Mouse (Mus musculus) G1E (cell line): ENCODE results near the gene Fbxo6. TPM values are rescaled to one million over a fixed set of nuclear protein-coding genes. Genes with fewer than 3 reads are reported as not detected.

Source experiments
- ATAC-seq: 2 replicates; pipeline ENCODE4 v1.8.0; 2016; ENCODE audit warnings: mild to moderate bottlenecking; ENCODE audit not compliant: insufficient number of reproducible peaks, poor library complexity, low FRiP score, severe bottlenecking; ENCODE audit errors: extremely low read depth
- DNase-seq: peaks from one replicate; pipeline ENCODE4 v3.0.0; 2012; ENCODE audit warnings: low spot score
- H3K27me3 ChIP-seq: 2 replicates; pipeline ENCODE4 v1.6.1; 2012; ENCODE audit warnings: mild to moderate bottlenecking, low read length, inconsistent platforms; ENCODE audit not compliant: insufficient read depth
- H3K36me3 ChIP-seq: replicated peaks from 2 replicates; pipeline ENCODE3; 2012; ENCODE audit warnings: mild to moderate bottlenecking, inconsistent platforms
- H3K4me1 ChIP-seq: 2 replicates; pipeline ENCODE4 v1.6.1; 2012; ENCODE audit warnings: low read depth, low read length, inconsistent platforms, mixed read lengths; ENCODE audit not compliant: insufficient read depth
- H3K4me3 ChIP-seq: 2 replicates; pipeline ENCODE4 v1.5.1; 2012; ENCODE audit warnings: low read depth, mild to moderate bottlenecking, inconsistent platforms, low read length, moderate library complexity, mixed read lengths
- H3K9me3 ChIP-seq: replicated peaks from 2 replicates; pipeline ENCODE4 v1.6.1; 2012; ENCODE audit warnings: inconsistent platforms
- CTCF ChIP-seq: IDR thresholded peaks from 2 replicates; pipeline ENCODE4 v1.5.1; 2012; ENCODE audit warnings: low read depth, low read length, inconsistent platforms, mixed read lengths
- GATA1 ChIP-seq: IDR thresholded peaks from 2 replicates; pipeline ENCODE4 v1.6.1; 2012; ENCODE audit warnings: borderline replicate concordance, low read length, inconsistent platforms, mixed read lengths
- GATA2 ChIP-seq: IDR thresholded peaks from 2 replicates; pipeline ENCODE4 v1.6.1; 2012; ENCODE audit warnings: low read depth, low read length, inconsistent platforms, borderline replicate concordance
- POLR2AphosphoS5 ChIP-seq: IDR thresholded peaks from 2 replicates; pipeline ENCODE4 v1.6.1; 2012; ENCODE audit warnings: low read depth, low read length, inconsistent platforms; ENCODE audit not compliant: insufficient replicate concordance
- TAL1 ChIP-seq: conservative IDR thresholded peaks from 2 replicates; pipeline ENCODE4 v1.6.1; 2012; ENCODE audit warnings: low read depth, low read length, inconsistent platforms, mixed read lengths
- polyA plus RNA-seq: library from polyadenylated mRNA; stranded (reverse); fragments of >175 nt; gene quantifications from 2 replicates; pipeline ENCODE4 v1.2.3, GENCODE M21; 2012
- total RNA-seq, 2 experiments: library from RNA; stranded (forward) in 1 of 2; stranded (reverse) in 1 of 2; fragments of 200-1000 nt in 1 of 2; fragments of >200 nt in 1 of 2; fragmentation: Nextera tagmentation in 1 of 2; gene quantifications; 2 replicates each; pipeline ENCODE4 v1.2.3; 2014 to 2017

Gene Fbxo6
- total and polyA plus RNA-seq, 3 experiments: 34.1 to 108 (median 57.1) TPM

GRCm38 (mm10) chr4:148112519-148112918, 39.4 kb downstream of the Fbxo6 start:
- TF ChIP-seq CTCF (no peak), GATA1 (no peak), GATA2 (no peak), TAL1 (no peak), POLR2AphosphoS5 (no peak)
- DNase-seq (no peak), ATAC-seq (no peak)

GRCm38 (mm10) chr4:148109215-148109614, 42.7 kb downstream of the Fbxo6 start:
- Histone ChIP-seq H3K4me3 (no peak overlapping the region), H3K4me1 (no peaks in the 10 kb centered on the region; the same call in 1 of the 2 replicates), H3K27me3 (peaks cover 42% of the 10 kb centered on the region), H3K36me3 (no peaks in the 10 kb centered on the region), H3K9me3 (no peaks in the 10 kb centered on the region)
- no peak for ATAC-seq
- TF ChIP-seq GATA2 (no peak), GATA1 (no peak), TAL1 (no peak)
- no peak for DNase-seq

More at GRCm38 (mm10) chr4:148112519-148112918, 39.4 kb downstream of the Fbxo6 start:
- Histone ChIP-seq H3K36me3 (no peaks in the 10 kb centered on the region), H3K4me1 (peaks cover 11% of the 10 kb centered on the region), H3K9me3 (peaks cover 6% of the 10 kb centered on the region), H3K4me3 (no peak overlapping the region), H3K27me3 (peaks cover 40% of the 10 kb centered on the region)

- ATAC-seq (no peak), DNase-seq (no peak)
- H3K4me3 ChIP-seq: no peak overlapping the region
- H3K4me1 ChIP-seq: no peaks in the 10 kb centered on the region; the same call in 1 of the 2 replicates
- no peaks in the 10 kb centered on the region for H3K9me3 ChIP-seq
- H3K36me3 ChIP-seq: no peaks in the 10 kb centered on the region
- peaks cover 36% of the 10 kb centered on the region; the same call in 1 of the 2 replicates for H3K27me3 ChIP-seq
- no peak for TF ChIP-seq POLR2AphosphoS5
- no peak for TF ChIP-seq GATA1
- no peak for TF ChIP-seq TAL1
- TF ChIP-seq GATA2: no peak
- TF ChIP-seq CTCF: no peak
Measured at GRCm38 (mm10) chr4:148108565-148109100, 43.3 kb downstream of the Fbxo6 start.

GRCm38 (mm10) chr4:148107621-148108291, 44.2 kb downstream of the Fbxo6 start:
- H3K27me3 ChIP-seq: peaks cover 29% of the 10 kb centered on the region; the same call in 1 of the 2 replicates
- TF ChIP-seq CTCF (no peak), POLR2AphosphoS5 (no peak), GATA2 (no peak), GATA1 (no peak), TAL1 (no peak)
- no peak for DNase-seq
- H3K9me3 ChIP-seq: no peaks in the 10 kb centered on the region
- H3K4me1 ChIP-seq: no peaks in the 10 kb centered on the region; the same call in 1 of the 2 replicates
- no peaks in the 10 kb centered on the region for H3K36me3 ChIP-seq
- no peak overlapping the region for H3K4me3 ChIP-seq
- no peak for ATAC-seq

- TF ChIP-seq TAL1 (no peak), CTCF (no peak), POLR2AphosphoS5 (no peak), GATA1 (no peak), GATA2 (no peak)
Measured at GRCm38 (mm10) chr4:148104146-148104545, 47.8 kb downstream of the Fbxo6 start.

GRCm38 (mm10) chr4:148101801-148102527, 50.0 kb downstream of the Fbxo6 start:
- TF ChIP-seq GATA2 (no peak), POLR2AphosphoS5 (no peak), GATA1 (no peak), CTCF (no peak), TAL1 (no peak)
- Histone ChIP-seq H3K36me3 (no peaks in the 10 kb centered on the region), H3K9me3 (no peaks in the 10 kb centered on the region), H3K4me1 (no peaks in the 10 kb centered on the region), H3K27me3 (peaks cover 33% of the 10 kb centered on the region; the same call in 1 of the 2 replicates), H3K4me3 (no peak overlapping the region)
- no peak for DNase-seq
- no peak for ATAC-seq

More at GRCm38 (mm10) chr4:148104146-148104545, 47.8 kb downstream of the Fbxo6 start:
- Histone ChIP-seq H3K27me3 (peaks cover 33% of the 10 kb centered on the region; the same call in 1 of the 2 replicates), H3K9me3 (no peaks in the 10 kb centered on the region), H3K36me3 (no peaks in the 10 kb centered on the region), H3K4me3 (no peak overlapping the region), H3K4me1 (no peaks in the 10 kb centered on the region; the same call in 1 of the 2 replicates)
- DNase-seq (no peak), ATAC-seq (no peak)
